Mouse (Mus musculus): ENCODE data around the gene Phf6.
A peak's percentile ranks its signal among the peaks of the same experiment; 100 is the strongest.
"Not testable (repeated sequence)": the region's sequence is repeated elsewhere in the genome, so short reads cannot be mapped to it uniquely, and the experiment has no call there.

Phf6 gene

DNA sequence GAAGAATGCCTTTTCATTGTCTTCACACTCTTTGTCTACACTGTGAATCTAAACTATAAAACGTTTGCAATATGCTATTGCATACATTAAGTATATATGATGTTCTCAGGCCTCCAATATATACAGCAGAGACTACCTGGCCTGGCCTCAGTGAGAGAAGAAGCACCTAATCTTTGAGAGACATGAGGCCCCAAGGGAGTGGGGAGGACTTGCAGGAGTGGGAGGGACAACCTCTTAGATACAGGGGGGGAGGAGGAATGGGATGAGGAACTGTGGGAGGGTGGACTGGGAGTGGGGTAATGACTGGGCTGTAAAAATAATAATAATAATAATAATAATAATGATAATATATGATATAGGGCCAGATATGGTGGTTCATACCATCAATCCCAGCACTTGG is 66.5 kb downstream of the Phf6 start:
- DNase-seq (ENCODE audit: low read depth, low spot score): no peak

DNA sequence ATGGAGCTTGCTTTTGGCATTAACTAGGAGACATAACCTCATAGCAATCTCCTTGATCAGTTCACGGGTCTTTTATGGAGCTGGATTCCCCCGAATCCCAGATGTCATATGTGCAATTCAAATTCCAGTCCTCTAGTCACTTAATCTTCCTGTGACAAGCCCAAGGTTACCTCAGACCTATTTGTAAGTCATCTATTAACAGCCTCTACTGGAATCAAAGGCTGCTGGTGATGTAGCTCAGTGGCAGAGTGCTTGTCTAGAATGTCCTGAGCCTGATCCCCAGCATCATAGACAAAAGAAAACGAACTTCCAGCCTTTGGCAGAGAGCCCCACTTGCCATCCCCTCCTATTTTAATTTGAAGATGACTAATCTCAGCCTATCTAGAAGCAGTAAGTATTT is 69.3 kb downstream of the Phf6 start:
- no peak for DNase-seq (ENCODE audit: low read depth, low spot score)

DNA sequence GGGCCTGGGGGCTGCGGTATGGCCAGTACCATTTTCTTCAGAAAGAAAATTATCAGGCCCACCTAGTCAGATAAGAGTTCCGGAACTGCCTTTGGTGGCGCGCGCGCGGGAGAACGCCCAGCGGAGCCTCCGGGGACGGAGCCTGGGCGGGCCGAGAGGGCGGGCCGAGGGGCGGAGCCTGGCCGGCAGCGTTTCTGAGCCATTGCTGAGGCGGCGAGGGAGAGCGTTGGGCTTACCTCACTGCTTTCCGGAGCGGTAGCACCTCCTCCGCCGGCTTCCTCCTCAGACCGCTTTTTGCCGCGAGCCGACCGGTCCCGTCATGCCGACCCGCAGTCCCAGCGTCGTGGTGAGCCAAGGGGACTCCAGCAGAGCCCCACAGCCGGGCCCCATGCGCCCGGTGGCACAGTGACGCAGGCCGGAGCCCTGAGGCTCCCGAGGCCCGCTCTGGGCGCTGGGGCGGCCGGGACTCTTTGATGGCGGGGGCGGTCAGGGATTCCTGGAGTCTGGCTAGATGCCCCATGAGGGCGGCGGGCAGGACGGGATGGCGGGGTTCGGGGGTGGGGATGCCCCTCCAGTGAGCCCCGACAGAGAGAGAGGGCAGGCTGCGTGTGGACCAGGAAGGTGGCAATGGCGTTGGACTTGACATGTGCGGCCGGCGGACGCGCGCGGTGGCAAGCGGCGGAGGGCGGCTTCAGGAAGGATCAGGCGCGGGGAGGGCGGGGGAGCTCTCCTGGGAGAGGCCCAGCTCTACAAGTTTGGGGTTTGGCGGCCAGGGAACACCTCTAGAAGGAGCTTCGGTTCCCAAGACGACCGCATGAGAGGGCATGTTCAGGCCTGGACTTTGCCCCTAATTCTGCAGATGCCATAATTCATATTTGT is 76.1 kb downstream of the Phf6 start, which contains the start of gene Hprt:
Hprt (plus strand) TSS at position 233 of the 879 bp plus-strand sequence.
- DNase-seq (ENCODE audit: low read depth, low spot score): peak; percentile 58

DNA sequence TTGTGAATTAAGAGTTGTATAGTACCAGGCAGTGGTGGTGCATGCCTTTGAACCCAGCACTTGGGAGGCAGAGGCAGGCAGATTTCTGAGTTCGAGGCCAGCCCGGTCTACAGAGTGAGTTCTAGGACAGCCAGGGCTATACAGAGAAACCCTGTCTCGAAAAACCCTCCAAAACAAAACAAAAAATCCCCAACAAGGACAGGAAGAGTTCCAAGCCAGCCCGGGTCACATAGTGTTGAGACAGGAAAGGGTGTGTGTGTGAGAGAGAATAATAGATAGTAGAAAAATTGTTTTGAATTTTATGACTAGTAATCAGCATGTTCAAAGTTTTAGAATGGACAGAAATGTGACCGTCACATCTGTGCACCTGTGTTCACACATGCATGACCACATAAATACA is 82.7 kb downstream of the Phf6 start:
- DNase-seq (ENCODE audit: low read depth, low spot score): not testable (repeated sequence)

DNA sequence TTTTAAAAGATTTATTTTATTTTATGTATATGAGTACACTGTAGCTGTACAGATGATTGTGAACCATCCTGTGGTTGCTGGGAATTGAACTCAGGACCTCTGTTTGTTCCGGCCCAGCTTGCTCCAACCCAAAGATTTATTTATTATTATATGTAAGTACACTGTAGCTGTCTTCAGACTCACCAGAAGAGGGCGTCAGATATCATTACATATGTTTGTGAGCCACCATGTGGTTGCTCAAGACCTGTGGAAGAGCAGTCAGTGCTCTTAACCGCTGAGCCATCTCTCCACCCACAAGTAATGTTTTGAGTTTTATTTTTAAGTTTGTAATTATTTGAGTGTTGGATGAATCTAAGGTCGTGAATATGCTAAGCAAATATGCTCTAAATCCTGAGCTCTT is 92.8 kb downstream of the Phf6 start:
- not testable (repeated sequence) for DNase-seq (ENCODE audit: low read depth, low spot score)

DNA sequence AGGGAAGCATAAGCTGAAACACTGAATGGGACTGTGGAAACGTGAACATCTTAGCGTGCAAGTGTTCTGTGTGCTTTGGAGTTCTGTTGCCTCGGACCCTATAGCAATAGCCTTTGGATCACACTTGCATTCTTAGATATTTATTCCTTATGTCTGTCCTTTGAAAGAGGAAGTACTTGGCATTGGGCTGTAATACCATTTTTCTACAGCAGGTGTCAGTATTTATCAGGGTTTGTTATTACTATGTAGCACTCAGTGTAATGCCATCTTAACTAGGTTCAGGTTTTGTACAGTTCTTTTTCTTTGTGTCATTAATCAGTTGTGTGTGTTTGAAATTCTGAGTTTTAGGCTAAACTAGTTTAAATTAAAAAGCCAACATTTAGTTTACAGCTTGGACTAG is 94.0 kb downstream of the Phf6 start:
- peak; percentile 50 for DNase-seq (ENCODE audit: low read depth, low spot score)
